Mouse (Mus musculus): ENCODE measurements at regions not wholly inside any gene's neighbourhood (a gene's known extent, or its start where the extent isn't known, plus 50 kb on each side); places are given as distances from the start of the nearest gene placed in this dataset.

- TF ChIP-seq EP300 (optimal IDR thresholded peaks at IDR 0.05) (no peak), CTCF (IDR thresholded peaks at IDR 0.05; ENCODE audit: low read depth) (no peak)
Observed at GRCm38 (mm10) chr19:28191428-28192116, 180.6 kb upstream of the Rfx3 start.
